Mouse (Mus musculus) embryo, embryonic 10 days (tissue): ENCODE results near the gene Gm960.

Source experiments
- DNase-seq: peaks from one replicate; pipeline ENCODE4 v3.0.0-alpha.2; 2015; ENCODE audit warnings: low spot score

Gm960 gene

DNA sequence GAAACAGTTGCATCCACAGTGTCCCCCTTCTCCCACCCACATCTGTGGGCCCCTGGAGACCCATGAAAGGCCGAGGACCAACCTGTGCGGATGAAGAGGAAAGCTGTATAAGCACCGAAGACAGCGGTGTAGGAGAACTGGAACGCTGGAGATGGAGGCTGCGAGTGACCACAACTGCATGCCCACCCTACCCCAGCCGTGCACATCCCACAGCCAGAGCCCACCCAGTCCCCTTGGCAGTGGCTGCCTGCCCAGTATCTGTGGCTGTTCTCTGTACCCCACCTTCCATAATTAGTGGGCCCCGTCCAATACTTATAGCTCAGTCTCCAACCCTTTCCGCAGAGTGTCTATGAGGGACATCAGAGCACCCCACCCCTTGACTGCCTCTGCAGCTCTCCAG is 75.0 kb downstream of the Gm960 start:
- DNase-seq, result no peak

DNA sequence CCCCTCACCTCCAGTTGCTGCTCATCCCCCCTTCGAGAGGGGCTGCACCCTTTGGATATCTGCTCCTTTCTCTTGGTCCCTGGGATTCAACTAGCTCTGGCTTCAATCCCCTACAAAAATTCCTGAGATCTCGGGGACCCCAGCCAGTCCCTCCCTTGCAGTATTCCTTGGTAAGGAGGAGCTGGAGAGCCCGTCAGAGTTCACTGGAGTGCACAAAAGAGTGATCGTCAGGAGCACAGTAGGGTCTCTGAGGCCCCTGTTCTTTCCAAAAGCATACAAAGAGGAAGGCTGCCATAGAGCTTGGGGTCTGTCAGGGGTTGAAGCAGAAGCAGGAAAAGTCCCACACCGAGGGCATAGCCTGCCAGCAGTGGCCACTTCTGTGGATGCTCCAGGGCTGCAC is 75.7 kb downstream of the Gm960 start:
- DNase-seq, result no peak

DNA sequence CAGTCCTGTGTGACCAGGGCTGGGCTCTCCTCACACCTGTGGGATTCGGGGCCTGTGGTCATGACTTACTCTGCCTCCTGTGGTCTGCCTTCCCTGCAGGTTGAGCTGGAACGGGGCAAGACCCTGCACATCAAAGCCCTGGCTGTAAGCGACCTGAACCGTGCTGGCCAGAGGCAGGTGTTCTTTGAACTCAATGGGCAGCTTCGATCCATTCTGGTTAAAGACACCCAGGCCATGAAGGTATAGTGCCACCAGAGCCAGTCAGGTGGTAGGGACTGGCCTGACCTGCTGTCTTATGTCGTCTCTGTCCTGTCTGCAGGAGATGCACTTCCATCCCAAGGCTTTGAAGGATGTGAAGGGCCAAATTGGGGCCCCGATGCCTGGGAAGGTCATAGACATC is 77.7 kb downstream of the Gm960 start:
- no peak for DNase-seq

DNA sequence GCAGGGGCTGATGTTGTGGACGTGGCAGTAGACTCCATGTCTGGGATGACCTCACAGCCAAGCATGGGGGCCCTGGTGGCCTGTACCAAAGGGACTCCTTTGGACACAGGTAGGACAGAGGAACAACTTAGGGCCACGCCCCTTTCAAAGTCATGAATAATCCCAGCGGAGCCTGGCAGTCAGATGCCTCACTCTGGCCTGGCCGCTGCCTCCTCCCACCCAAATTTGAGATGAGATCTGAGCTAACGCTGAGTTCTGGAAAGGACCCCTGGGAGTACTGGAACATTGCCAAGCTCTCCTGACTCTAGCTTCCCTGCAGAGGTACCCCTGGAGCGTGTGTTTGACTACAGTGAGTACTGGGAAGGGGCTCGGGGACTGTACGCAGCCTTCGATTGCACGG is 79.0 kb downstream of the Gm960 start:
- no peak for DNase-seq

DNA sequence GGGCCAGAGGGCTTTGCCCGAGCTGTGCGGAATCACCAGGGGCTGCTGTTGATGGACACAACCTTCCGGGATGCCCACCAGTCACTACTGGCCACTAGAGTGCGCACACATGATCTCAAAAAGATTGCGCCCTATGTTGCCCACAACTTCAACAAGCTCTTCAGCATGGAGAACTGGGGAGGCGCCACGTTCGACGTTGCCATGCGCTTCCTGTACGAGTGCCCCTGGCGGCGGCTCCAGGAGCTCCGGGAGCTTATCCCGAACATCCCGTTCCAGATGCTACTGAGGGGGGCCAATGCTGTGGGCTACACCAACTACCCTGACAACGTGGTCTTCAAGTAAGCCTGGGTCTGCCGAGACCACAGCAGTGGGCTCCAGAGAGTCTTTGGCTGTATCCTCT is 80.3 kb downstream of the Gm960 start:
- peak; percentile 70 for DNase-seq

DNA sequence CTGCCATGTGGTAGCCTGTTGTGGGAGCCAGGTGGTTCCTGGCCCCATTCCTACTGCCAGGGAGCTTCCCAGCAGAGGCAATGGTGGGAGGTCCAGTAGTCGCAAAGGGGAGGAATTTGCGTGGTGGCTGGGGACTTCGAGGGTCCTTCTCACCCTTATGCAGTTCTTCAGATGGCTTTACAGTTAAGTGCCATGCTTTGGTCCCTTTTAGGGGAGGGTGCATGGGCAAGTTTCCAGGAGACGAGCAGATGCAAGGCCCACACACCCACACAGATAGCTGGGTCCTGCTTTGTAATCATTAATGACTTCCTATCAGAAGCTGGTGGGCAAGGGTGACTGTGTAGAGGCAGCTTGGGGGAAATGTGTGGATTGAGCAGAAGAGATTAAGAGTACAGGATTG is 81.9 kb downstream of the Gm960 start:
- DNase-seq, result no peak

DNA sequence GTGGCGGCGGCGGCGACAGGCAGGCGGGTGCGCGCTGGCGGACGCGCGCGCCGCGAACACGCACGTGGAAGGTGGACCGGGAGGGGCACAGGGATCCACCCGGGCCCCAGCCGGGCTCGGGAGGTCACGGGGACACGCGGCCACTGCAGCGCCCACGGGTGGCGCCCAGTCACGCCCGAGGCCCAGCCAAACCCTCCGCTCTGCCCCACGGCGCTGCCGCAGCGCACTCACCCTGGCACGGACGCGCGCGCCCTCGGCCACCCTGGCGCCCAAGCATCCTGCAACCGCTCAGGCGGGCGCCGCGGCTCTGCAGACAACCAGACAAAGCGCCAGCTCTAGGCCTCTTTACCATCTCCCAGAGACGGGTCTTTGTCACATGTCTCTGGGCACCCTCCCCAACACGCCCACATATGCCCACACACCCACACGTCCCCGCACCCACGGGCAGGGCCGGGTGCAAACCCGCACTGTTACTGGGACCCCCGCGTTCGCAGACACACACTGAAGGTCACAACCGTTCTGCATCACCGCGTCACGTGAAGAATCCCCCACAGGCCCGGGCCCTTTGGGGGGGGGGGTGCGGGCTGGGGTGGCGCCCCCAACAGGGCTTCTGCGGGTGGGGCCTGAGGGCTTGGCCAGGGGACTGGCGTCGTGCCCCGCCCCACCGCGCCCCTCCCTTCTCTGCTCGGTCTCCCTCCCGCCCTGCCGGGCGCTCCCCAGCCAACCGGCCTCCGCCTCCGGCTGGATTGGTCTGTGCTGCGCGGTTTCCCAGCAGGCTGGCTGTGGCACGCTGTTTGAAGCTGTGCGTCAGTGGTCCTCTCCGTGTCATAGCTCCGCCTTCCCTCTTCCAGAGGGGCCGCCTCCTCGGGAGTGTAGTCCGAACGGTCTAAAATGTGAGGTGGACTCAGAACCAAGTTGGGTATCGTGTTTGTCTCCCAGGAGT is 83.0 kb downstream of the Gm960 start, which contains the start of gene Lrfn4:
Lrfn4 (minus strand) TSS at position 517 of the 943 bp plus-strand sequence.
- peak; percentile 96 for DNase-seq

DNA sequence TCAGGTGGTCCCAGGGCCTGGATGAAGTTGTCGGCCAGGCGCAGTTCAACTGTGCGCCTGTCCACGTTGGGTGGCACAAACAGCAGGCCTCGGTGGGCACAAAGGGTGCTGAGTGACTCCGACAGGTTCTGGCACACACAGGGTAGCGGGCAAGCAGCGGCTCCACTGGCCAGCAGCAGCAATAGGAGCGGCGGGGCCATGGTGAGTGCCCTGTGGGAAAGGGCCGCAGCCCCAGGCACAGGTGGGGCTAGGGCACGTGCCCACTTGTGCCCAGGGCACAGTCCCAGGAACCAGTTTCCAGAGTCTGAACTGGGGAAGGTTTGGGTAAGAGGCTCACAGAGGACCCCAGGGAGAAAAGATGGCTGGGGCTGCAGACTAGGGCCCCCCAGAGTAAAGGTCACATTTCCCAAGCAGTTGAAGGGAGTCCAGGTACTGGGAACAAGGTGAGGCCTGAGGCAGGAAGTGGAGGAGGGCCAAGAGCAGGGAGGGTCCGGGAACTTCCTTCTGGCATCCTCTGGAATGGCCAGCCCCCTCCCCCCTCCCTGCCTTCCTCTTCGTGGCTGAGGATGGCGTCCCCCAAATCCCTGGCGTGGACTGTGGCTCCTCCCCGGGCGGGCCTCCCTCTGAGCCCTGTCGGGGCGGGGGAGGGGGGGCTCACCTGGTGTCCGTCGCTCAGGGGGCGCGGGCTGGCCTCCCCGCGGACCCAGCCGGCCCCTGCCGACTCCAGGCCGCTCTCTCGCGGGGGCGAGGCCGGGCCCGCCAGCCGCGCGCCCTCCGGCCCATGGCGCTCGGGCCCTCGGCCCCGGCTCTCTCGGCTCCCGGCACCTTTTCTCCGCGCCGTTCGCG is 83.9 kb downstream of the Gm960 start:
- peak; percentile 47 for DNase-seq

DNA sequence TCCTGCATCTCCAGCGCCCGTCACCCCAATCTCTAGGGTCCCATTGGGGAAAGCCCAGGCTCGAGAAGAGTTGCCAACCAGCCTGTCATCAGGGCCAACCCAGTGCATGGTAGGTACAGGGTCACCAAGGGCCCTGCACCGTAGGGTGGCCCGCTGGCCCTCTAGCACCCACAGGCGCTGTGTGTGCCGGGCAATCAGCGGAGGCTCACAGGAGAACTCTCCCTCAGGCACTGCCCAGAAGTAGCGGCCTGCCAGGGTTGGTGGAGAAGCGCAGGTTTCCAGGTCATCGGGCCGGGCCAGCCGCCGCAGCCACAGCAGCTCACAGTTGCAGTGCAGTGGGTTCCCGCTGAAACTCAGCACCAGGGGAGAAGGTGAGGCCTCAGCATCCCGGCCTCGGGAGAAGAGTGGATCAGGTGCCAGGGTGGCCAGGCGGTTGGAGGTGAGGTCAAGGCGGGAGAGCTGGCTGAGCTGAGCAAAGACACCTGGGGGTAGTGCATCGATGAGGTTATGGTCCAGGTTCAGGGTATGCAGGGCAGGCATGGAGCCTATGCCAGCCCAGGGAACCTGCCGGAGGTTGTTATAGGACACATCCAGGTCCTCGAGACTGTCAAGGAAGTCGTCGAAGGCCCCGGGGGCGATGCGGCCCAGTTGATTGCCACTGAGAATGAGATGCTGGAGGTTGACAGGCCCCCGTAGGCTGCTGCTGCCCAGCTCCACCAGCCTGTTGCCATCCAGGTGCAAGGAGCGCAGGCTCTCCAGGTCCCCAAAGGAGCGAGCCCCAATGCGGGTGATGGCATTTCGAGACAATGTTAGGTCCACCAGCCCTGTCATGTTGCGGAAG is 84.8 kb downstream of the Gm960 start:
- DNase-seq, result no peak

DNA sequence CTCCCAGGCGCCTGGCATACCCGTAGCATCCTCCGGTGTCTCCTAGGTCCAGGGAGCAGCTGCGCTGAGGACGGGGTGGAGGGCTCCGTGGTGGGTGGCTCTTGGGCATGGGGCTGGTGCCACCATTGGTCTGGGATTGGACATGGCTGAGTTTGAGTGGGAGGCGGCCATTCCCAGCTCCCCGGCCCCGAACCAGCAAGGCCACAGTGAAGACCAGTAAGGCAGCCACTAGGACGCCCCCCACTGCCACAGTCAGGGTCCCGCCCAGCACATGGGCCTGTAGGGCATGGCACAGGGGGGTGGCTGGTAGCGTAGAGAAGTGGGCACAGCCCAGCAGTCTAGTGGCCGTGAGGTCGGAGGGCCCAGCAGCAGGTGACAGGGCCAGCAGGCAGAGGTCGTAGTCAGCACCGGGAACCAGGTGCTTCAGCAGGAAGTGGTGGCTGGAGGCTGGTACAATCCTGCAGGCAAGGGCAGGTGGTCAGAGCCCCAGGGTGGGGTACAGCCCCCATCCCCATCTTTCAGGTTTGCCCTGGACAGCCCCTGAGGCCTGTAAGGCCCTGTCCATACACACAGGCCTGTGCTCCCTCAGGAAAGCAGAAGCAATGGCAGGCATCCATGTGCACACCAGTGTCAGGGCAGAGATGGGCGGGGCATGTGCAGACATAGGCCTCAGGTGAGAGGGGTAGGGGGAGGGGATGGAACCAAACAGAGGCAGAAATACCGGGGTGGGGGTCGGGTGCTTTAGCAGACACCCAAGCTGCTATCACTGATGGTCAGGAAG is 86.1 kb downstream of the Gm960 start:
- no peak for DNase-seq

DNA sequence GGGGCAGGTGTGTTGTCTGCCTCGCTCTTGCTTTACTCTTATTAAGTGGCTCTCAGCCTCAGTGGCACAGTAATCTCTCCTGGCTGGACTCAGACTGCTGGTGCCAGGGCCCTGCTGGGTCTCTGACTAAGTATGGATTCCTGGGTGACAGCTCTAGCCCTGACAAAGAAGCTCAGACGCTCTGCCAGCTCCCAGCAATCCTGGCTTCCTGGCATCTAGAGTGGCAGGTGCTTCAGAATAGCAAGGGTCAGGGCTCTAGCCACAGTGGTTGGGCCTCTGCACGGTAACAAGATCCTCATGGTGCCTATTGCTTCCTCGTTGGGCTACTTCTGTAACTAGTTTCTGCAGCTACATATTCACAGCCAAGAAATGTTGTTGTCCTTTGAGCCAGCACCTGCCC is 88.4 kb downstream of the Gm960 start:
- no peak for DNase-seq

DNA sequence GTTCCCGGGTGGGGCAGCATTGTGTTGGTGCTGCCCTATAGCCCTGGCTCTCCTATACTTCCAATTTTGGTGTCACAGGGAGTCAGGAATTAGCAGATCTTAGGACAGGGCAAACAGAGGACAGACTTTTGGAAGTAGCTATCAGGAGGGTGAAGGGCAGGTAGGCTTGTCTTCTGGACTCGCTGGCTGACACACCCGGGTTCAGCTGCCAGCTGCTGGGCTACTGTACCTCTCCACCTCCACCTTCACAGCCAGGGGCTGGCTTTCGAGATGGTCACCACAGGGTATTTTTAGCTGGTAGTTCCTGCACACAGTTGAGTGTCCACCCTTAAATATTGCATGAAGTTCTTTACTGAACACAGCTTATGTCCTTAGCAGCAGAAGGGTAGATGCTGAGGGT is 90.0 kb downstream of the Gm960 start:
- DNase-seq, result no peak

DNA sequence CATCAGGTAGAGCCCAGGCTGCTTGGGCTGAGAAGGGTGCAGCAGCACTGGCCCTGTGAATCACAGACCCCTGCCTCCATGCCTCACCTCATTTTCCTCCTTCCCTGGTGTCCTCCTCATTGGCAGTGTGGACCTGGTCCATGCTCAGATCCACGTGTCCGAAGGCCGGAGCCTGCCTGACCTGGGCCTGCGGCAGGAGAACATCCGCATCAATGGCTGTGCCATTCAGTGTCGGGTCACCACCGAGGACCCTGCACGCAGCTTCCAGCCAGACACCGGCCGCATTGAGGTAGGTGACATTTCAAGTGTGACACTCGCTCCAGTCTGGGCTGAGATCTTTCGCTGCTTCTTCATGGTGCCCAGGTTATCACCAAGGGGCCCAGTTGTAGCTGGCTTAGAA is 91.1 kb downstream of the Gm960 start:
- DNase-seq, result no peak

DNA sequence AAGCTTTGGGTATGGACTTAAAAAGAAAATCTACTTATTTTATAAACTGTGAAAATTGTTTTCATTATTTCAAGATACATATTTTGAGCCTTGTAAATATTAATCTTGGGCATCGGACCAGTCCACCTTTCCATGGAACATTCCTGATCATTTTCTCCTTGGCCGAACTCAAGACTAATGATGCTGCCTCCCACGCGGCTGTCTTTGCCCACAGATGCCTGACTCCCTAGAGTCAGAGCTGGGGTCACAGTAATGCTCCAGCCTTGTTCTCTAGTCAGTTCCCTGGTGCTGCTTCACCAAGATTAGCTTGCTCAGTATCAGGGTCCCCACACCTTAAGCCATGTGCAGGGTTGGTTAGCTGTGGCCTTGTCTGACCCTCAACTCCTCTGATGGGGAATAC is 92.8 kb downstream of the Gm960 start:
- DNase-seq, result no peak

DNA sequence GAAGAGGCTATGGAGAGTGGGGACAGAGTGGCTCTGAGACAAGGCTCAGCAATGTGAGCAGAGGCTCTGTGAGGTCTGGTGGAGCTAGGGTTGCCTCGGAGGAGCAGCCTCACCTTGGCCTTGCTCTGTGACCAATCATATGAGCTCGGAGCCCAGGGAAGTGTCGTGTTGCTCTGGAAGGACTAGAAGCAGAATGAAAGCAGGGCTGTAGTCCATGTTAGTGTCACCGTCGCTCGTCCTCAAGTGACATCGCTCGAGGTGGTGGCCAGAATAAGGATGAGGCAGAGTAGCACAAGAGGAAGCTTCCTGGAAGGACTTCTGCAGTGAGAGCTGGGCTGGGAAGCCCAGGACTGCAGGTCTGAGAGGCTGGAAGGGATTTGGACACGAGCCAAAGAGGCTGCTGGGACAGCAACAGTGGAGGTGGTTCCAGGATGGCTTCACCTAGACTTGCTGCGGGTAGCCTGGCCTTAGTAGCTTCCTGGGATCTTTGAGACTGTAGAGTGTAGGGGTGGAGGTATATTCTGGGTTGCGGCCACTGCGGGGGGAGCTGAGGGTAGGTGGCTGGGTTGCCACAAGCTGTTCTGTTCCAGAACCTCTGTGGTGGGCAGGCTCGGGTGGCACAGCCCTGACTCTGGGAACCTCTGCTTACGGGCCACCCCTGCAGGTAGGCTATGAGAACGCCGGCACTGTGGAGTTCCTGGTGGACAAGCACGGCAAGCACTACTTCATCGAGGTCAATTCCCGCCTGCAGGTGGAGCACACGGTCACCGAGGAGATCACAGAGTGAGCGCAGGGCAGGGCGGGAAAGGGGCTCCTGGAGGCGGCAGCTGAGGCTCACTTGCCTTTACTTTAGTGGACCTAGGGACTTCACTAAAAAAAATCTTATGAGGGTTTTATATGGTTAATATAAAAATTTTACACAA is 94.4 kb downstream of the Gm960 start:
- DNase-seq, result peak; percentile 83

DNA sequence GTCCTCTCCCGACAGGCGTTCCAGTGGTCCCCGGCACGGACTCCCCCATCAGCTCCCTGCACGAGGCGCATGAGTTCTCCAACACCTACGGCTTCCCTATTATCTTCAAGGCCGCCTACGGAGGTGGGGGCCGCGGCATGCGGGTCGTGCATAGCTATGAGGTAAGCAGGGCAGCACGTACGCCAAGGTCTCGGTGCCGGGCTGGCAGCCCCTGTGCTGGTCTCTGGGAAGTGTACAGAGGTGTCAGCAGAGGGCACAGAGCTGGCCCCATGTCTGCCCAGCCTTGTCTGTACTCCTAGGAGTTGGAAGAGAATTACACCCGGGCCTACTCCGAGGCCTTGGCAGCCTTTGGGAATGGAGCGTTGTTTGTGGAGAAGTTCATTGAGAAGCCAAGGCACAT is 96.0 kb downstream of the Gm960 start:
- DNase-seq, result no peak

DNA sequence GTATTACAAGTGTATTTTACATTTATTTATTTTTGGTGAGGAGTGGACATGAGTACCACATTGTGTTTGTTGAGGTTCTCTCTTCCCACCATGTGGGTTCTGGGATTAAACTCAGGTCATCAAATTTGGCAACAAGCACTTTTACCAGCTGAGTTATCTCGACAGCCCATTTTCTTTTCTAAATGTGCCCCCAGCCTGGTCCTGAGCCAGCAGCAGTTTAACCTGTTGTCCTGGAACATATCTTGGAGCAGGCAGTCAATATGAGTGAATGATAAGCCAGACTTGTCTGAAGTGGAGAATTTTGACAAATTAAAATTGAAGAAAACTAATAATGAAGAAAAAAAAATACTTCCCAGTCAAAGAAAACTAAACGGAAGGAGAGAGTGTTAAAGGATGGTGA is 102.4 kb downstream of the Gm960 start:
- no peak for DNase-seq

DNA sequence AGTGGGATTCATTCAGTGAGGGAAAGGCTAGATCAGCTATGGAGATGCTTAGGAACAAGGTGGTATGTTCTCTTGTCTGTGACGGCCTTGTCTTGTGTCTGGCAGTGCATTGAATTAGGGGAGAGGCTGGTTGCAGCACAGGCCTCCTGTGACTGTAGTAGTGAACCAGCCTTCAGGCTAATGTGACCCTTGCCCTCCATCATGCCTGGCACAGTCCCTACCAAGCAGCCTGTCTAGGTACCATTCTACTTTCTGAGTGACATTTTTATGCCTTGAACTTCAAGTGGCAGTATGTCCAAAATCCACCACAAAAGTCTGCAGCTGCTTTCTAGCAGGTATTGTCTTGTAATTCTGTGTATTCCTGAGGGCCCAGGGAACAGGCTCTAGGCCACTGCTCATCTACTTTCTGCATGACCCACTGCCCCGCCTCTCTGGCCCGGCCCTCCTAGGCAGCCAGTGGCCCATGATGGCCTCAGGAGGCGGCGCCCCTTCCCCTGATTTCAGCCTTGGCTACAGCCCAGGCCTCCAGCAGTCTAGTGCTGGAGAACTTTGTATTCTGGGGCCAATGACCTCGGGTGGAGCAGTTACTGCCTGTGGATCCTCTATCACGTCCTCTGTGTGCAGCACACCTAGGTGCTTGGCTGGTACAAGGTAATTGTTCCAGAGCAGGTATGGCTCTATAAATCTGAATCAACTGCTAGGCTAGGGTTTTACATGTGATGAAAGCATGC is 104.5 kb downstream of the Gm960 start:
- DNase-seq, result no peak

DNA sequence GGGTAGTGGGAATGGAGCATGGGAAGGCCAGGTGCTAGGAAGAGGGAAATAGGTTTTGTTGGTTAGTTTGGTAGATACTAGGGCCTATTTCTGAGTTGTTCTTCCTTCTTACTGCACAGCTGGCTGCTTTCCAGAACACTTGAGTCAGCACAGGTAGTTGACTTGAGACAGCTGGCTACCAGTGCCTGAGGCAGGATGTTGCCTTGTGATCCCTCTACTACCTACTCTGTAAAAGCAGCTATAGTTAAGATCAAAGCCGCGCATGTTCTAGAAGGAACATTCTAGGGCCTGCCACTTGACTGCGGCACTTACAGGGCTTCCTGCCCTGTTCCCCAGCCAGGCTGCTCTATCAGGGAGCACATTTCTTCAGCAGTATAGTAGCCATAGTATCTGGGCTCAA is 108.4 kb downstream of the Gm960 start:
- DNase-seq, result no peak

DNA sequence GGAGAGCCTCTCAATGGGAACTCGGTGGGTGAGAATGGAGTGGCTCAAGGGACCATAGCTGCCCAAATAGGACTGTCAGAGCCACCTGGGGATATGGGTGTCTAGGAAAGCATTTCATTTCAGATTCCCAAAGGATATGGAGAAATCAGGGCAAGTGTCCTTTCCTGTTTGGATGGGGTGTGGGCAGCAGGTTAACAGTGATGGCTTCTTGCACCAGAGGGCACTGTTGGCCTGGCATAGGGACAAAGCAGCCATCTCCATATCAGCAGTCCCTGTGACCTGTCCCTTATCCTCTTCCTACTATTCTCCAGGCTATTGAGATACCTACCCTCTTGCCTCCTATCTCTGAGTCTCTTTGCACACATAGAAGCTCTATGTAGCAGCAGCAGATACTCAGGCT is 109.4 kb downstream of the Gm960 start:
- no peak for DNase-seq
